Mouse (Mus musculus) ES-Bruce4 (cell line): ENCODE measurements at regions not wholly inside any gene's neighbourhood (a gene's known extent, or its start where the extent isn't known, plus 50 kb on each side); places are given as distances from the start of the nearest gene placed in this dataset.
A peak's percentile ranks its signal among the peaks of the same experiment; 100 is the strongest.

Experiments used
- H3K27ac ChIP-seq: 2 replicates; pipeline ENCODE4 v1.5.1; 2012; ENCODE audit warnings: low read length, inconsistent platforms; ENCODE audit not compliant: insufficient read depth
- H3K27me3 ChIP-seq: 2 replicates; pipeline ENCODE4 v1.6.1; 2012; ENCODE audit warnings: mild to moderate bottlenecking, low read length, inconsistent platforms; ENCODE audit not compliant: control insufficient read depth, poor library complexity, insufficient read depth, severe bottlenecking
- H3K36me3 ChIP-seq: 2 replicates; pipeline ENCODE4 v1.6.1; 2012; ENCODE audit warnings: inconsistent platforms, mild to moderate bottlenecking, low read length, moderate library complexity; ENCODE audit not compliant: control insufficient read depth, poor library complexity, insufficient read depth, severe bottlenecking
- H3K4me1 ChIP-seq: one replicate; pipeline ENCODE4 v1.8.1; 2011; ENCODE audit warnings: low read length; ENCODE audit not compliant: control insufficient read depth, insufficient read depth
- H3K4me3 ChIP-seq: 2 replicates; pipeline ENCODE4 v1.5.1; 2011; ENCODE audit warnings: low read depth, mild to moderate bottlenecking, low read length
- H3K9ac ChIP-seq: 2 replicates; pipeline ENCODE4 v1.6.1; 2012; ENCODE audit warnings: low read depth, mild to moderate bottlenecking, inconsistent platforms; ENCODE audit not compliant: poor library complexity, severe bottlenecking
- H3K9me3 ChIP-seq: replicated peaks from 2 replicates; pipeline ENCODE4 v1.6.1; 2012; ENCODE audit warnings: mild to moderate bottlenecking, low read length, inconsistent platforms; ENCODE audit not compliant: control insufficient read depth, poor library complexity, insufficient read depth, severe bottlenecking
- CTCF ChIP-seq: IDR thresholded peaks from one replicate; pipeline ENCODE4 v1.8.1; 2011; ENCODE audit warnings: low read depth, low read length
- EP300 ChIP-seq: IDR thresholded peaks from 2 replicates; pipeline ENCODE4 v1.6.1; 2011; ENCODE audit warnings: low read depth, low read length; ENCODE audit not compliant: insufficient read depth
- POLR2A ChIP-seq: IDR thresholded peaks from one replicate; pipeline ENCODE4 v1.8.1; 2011; ENCODE audit warnings: low read length; ENCODE audit not compliant: insufficient read depth

DNA sequence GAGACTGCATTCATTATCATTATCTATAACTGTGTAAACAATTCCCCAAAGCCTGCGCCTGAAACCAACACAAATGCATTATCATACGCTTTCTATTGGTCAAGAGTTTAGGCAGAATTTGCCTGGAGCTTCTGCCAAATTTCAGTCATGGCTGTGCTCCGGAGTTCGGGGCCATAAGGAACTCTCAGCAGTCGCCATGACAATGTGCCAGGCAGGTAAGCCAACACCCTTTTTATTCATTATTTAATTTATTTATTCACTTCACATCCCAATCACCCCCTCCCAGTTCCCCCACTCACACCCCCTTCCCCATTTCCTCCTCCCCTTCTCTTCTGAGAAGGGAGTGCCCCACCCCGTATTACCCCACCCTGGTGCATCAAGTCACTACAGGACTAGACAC is 188.8 kb upstream of the Kif2a start:
- H3K27me3 ChIP-seq = no peaks in the 10 kb centered on the region
- no peaks in the 10 kb centered on the region for H3K9me3 ChIP-seq
- no peak overlapping the region for H3K27ac ChIP-seq
- no peak overlapping the region for H3K4me3 ChIP-seq
- no peaks in the 10 kb centered on the region for H3K36me3 ChIP-seq
- no peak overlapping the region for H3K9ac ChIP-seq
- TF ChIP-seq CTCF = no peak
- TF ChIP-seq EP300 = no peak
- TF ChIP-seq POLR2A = no peak
- H3K4me1 ChIP-seq = no peaks in the 10 kb centered on the region

DNA sequence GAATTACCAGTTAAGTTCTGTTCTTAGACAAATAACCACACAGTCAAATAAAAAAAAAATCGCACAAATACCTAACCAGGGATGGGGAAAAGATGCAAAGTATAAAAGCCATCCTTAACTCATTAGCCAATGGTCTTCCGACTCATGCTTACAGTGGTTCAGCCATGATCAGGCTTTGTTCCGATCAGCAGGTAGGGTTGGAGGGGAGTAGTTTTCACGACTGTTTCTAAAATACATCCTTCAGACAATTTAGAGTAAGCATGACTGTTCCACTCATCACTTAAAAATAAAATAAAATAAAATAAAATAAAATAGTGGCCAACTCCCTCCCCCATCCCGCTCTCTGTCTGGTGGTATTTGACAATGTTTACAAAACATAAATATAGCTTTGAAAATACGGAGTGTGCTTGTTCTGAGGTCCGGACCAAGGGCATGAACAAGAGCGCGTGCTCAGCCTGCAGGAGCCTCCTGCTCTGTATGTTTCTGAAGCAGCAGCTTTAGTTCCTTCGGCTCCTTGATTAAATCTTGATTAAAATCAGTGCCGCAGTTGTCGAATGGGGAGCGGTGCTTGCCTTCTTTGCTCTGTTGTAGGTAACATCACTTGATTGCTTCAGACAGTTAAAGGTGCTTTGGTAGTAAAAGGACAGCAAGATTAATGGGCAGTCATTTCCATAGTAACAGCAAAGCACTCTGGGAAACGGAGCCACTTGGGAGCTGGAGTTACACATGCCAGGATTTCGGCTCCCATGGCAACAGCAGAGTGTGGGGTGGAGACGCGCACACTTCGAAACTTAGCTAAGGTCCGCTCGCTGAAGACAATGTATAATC is 185.6 kb upstream of the Kif2a start:
- H3K4me3 ChIP-seq = no peak overlapping the region

DNA sequence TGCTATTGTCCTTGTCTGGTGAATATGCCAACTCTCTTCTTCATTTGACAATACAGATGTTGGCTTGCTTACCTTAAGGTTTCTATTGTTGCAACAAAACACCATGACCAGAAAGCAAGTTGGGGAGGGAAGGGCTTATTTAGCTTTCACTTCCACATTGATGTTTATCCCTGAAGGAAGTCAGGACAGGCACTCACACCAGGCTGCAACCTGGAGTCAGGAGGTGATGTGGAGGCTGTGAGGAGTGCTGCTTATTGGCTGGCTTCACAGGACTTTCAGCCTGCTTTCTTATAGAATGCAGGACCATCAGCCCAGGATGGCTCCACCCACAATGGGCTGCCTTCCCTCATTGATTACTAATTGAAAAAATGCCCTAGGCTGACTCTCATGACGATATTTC is 177.9 kb upstream of the Kif2a start:
- H3K4me1 ChIP-seq = no peaks in the 10 kb centered on the region
- no peak overlapping the region for H3K9ac ChIP-seq
- H3K27ac ChIP-seq = no peak overlapping the region
- TF ChIP-seq POLR2A = no peak
- TF ChIP-seq CTCF = no peak
- no peak for TF ChIP-seq EP300
- H3K27me3 ChIP-seq = no peaks in the 10 kb centered on the region
- H3K4me3 ChIP-seq = no peak overlapping the region
- no peaks in the 10 kb centered on the region for H3K36me3 ChIP-seq
- no peaks in the 10 kb centered on the region for H3K9me3 ChIP-seq

More for the DNA sequence above, 185.6 kb upstream of the Kif2a start:
- no peak overlapping the region for H3K27ac ChIP-seq
- no peaks in the 10 kb centered on the region for H3K27me3 ChIP-seq
- H3K9ac ChIP-seq = no peak overlapping the region
- no peaks in the 10 kb centered on the region for H3K36me3 ChIP-seq
- no peaks in the 10 kb centered on the region for H3K4me1 ChIP-seq
- TF ChIP-seq EP300 (no peak), POLR2A (no peak), CTCF (no peak)
- no peaks in the 10 kb centered on the region for H3K9me3 ChIP-seq

DNA sequence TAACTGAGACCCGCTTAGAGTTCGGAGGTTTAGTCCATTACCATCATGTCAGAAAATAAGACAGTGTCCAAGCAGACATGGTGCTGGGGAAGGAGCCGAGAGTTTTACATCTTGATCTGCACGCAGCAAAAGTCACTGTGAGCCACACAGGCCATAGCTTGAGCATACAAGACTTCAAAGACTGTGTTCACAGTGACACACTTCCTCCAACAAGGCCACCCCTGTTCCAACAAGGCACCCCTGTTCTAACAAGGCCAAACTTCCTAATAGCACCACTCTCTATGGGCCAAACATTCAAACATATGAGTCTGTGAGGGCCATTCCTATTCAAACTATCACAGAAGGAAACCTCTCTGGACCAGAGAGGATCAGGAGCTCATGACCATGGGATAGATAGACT is 171.5 kb upstream of the Kif2a start:
- Histone ChIP-seq H3K27me3 (no peaks in the 10 kb centered on the region), H3K4me3 (no peak overlapping the region), H3K9ac (no peak overlapping the region), H3K9me3 (no peaks in the 10 kb centered on the region), H3K4me1 (no peaks in the 10 kb centered on the region), H3K36me3 (no peaks in the 10 kb centered on the region), H3K27ac (no peak overlapping the region)
- TF ChIP-seq EP300 (no peak), POLR2A (no peak), CTCF (no peak)

DNA sequence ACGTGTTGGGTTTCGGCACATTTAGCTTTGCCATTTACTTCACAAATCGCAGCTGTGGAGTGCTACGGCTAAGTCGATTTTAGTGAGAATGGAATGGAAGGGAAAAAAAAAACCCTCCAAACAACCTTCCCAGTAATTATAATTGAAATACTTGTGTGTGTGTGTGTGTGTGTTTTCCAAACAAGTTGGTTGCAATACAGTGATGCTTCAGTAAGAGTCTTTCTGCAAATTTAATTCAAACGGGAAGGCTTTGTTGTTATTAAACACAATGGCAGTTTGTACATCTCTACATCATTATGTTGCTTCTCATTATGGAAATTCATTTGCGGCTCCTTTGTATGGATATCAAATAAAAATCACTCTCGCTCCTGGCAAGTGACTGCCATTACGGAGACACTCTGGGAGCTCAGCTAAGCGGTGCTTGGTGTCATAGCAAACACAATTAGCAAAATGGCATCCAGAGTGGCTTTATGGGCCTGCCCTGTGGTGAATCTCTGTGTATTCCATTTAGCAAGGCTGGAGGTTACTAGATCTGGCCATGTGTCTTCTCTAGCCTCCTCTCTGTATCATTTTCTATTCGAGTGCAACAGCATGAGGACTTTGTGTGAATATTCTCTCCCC is 165.4 kb upstream of the Kif2a start:
- Histone ChIP-seq H3K9ac (no peak overlapping the region), H3K4me3 (no peak overlapping the region), H3K4me1 (no peaks in the 10 kb centered on the region), H3K27me3 (no peaks in the 10 kb centered on the region), H3K36me3 (no peaks in the 10 kb centered on the region), H3K27ac (no peak overlapping the region), H3K9me3 (no peaks in the 10 kb centered on the region)
- no peak for TF ChIP-seq CTCF
- no peak for TF ChIP-seq POLR2A
- TF ChIP-seq EP300 = no peak

DNA sequence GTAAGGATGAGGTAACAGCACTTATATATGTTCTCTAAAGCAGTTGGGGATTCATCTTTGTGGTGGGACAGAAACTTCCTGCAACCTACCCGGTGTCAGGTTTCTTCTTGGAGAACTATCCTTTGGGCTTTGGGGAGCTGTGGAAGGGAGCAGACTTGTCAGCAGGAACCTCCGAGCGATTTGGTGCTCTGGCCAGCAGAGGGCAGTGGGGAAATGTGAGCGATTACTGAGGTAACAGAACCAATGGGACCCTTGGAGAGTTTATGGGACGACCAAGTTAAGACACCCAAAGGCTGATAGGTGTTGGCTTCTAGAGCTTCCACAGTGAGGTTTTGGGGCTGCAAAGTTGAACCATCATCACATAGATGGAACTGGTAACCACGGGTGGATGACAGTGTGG is 160.6 kb upstream of the Kif2a start:
- Histone ChIP-seq H3K27me3 (no peaks in the 10 kb centered on the region), H3K9me3 (no peaks in the 10 kb centered on the region), H3K9ac (no peak overlapping the region), H3K4me3 (no peak overlapping the region), H3K36me3 (no peaks in the 10 kb centered on the region), H3K4me1 (no peaks in the 10 kb centered on the region), H3K27ac (no peak overlapping the region)
- no peak for TF ChIP-seq POLR2A
- peak; percentile 72 for TF ChIP-seq CTCF
